11 mouse cellular contexts compared by ENCODE assay signal in the genomic region with DNA sequence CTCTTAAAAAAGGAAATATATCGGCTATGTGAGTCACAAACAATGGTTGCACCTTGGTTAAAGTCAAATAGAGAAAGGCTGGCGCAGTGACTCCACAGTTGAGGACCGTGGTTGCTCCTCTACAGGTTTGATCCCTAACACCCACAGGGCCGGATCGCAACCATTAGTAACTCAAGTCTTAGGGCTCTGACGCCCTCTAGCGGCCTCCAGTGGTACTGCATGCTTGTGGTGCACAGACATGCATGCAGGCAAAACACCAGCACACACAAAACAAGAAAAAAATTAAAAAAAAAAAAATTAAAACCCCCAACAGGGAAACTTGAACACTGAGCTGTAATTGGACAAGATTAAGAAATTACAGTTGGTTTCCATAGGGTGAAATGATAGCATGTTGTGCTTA.
A peak's percentile ranks its signal among the peaks of the same experiment; 100 is the strongest.
DNase-seq lines count a peak whose midpoint lies in the region; TF ChIP-seq lines count a peak whose summit lies in the region.
"Had no signal": no experiment of that assay in that cellular context is flagged by ENCODE, and none has a peak within 500 bp of the region (broad histone marks: within the 10 kb centered on the region; RNA-seq: fewer than 3 reads in every experiment).

No protein-coding gene starts in this region.

- no peak overlapping the region for H3K27ac ChIP-seq in left cerebral cortex, adult 2 months
- H3K27ac ChIP-seq in ES-Bruce4 (ENCODE audit: insufficient read depth, low read length) = no peak overlapping the region
- H3K27ac ChIP-seq in embryonic fibroblast, embryonic 13.5 days (ENCODE audit: insufficient read depth, low read length) = no peak overlapping the region
- H3K27ac ChIP-seq: embryonic facial prominence, embryonic 10.5 days had no signal

- no peaks in the 10 kb centered on the region for H3K36me3 ChIP-seq in ES-Bruce4 (ENCODE audit: control insufficient read depth, insufficient read depth, low read length, poor library complexity, severe bottlenecking)
- H3K36me3 ChIP-seq: embryonic facial prominence, embryonic 10.5 days; heart, embryonic 12.5 days; hindbrain, embryonic 15.5 days had no signal

- no peaks in the 10 kb centered on the region for H3K9me3 ChIP-seq in ES-Bruce4 (replicated peaks; ENCODE audit: control insufficient read depth, insufficient read depth, low read length, poor library complexity, severe bottlenecking)
- H3K9me3 ChIP-seq: embryonic facial prominence, embryonic 10.5 days; hindbrain, embryonic 15.5 days had no signal

- no peak for DNase-seq in left cerebral cortex, adult 2 months (ENCODE audit: extremely low spot score in 1 of 2, low spot score in 2 of 2)
- no peak for DNase-seq in left cerebral cortex, adult 18-20 months (ENCODE audit: low spot score in 2 of 2)
- DNase-seq in B cell, adult 2 months = peak; percentile 28
- DNase-seq in cerebellum, adult 9-10 months = no peak
- no peak for DNase-seq in layer of hippocampus, adult 9-11 months
- DNase-seq: cerebellum, adult 11-12 months had no signal

- H3K27me3 ChIP-seq in ES-Bruce4 (ENCODE audit: control insufficient read depth, insufficient read depth, low read length, poor library complexity, severe bottlenecking) = no peaks in the 10 kb centered on the region
- H3K27me3 ChIP-seq: hindbrain, embryonic 15.5 days had no signal

- TF ChIP-seq POLR2A in ES-Bruce4 (IDR thresholded peaks at IDR 0.05; ENCODE audit: insufficient read depth, low read length) = no peak
- TF ChIP-seq POLR2A in embryonic fibroblast, embryonic 13.5 days (IDR thresholded peaks at IDR 0.05; ENCODE audit: low read depth, low read length) = no peak

- H3K4me1 ChIP-seq in ES-Bruce4 (ENCODE audit: control insufficient read depth, insufficient read depth, low read length) = no peaks in the 10 kb centered on the region
- no peaks in the 10 kb centered on the region for H3K4me1 ChIP-seq in embryonic fibroblast, embryonic 13.5 days (ENCODE audit: control insufficient read depth, insufficient read depth, low read length)
- H3K4me1 ChIP-seq: heart, embryonic 12.5 days had no signal

- H3K4me3 ChIP-seq in left cerebral cortex, adult 2 months = no peak overlapping the region
- H3K4me3 ChIP-seq in ES-Bruce4 (ENCODE audit: low read depth, low read length) = no peak overlapping the region
- no peak overlapping the region for H3K4me3 ChIP-seq in embryonic fibroblast, embryonic 13.5 days (ENCODE audit: insufficient read depth, low read length)
- H3K4me3 ChIP-seq: embryonic facial prominence, embryonic 10.5 days; heart, embryonic 12.5 days; hindbrain, embryonic 15.5 days had no signal

- intact Hi-C loops in left cerebral cortex, adult 2 months (cut with DNase I) = no loop called here

- H3K9ac ChIP-seq in ES-Bruce4 (ENCODE audit: low read depth, poor library complexity, severe bottlenecking) = no peak overlapping the region
- H3K9ac ChIP-seq: heart, embryonic 12.5 days; hindbrain, embryonic 15.5 days had no signal

- TF ChIP-seq CTCF in left cerebral cortex, adult 2 months (IDR thresholded peaks at IDR 0.05) = peak; percentile 47
- peak; percentile 72 for TF ChIP-seq CTCF in ES-Bruce4 (IDR thresholded peaks at IDR 0.05; ENCODE audit: low read depth, low read length)
- TF ChIP-seq CTCF in embryonic fibroblast, embryonic 13.5 days (IDR thresholded peaks at IDR 0.05; ENCODE audit: borderline replicate concordance, insufficient read depth, low read length) = peak; percentile 20; the same call in 1 of the 2 replicates

- no peak for TF ChIP-seq EP300 in ES-Bruce4 (IDR thresholded peaks at IDR 0.05; ENCODE audit: insufficient read depth, low read depth, low read length)

Comparison
In these comparisons a context has a peak if more than half of its experiments do, and no peak if none do; other contexts are left out.
1. DNase-seq: peak in B cell, adult 2 months (2 of 2); none in left cerebral cortex, adult 2 months (0 of 2), left cerebral cortex, adult 18-20 months (0 of 2), cerebellum, adult 9-10 months (single experiment) and layer of hippocampus, adult 9-11 months (single experiment).
2. CTCF ChIP-seq: peak in every context shown above with its lines; median percentile 72 in ES-Bruce4; 47 in left cerebral cortex, adult 2 months; 20 in embryonic fibroblast, embryonic 13.5 days.